Mouse (Mus musculus): ENCODE results near the gene Slc25a38. TPM values are rescaled to one million over a fixed set of nuclear protein-coding genes. Genes with fewer than 3 reads are reported as not detected.
A peak's percentile ranks its signal among the peaks of the same experiment; 100 is the strongest.

Gene Slc25a38
- polyA plus RNA-seq (2015; fragmentation: Nextera tagmentation; extraction: Ambion mirVana), result 38.0 and 43.6 TPM in 2 replicates

DNA sequence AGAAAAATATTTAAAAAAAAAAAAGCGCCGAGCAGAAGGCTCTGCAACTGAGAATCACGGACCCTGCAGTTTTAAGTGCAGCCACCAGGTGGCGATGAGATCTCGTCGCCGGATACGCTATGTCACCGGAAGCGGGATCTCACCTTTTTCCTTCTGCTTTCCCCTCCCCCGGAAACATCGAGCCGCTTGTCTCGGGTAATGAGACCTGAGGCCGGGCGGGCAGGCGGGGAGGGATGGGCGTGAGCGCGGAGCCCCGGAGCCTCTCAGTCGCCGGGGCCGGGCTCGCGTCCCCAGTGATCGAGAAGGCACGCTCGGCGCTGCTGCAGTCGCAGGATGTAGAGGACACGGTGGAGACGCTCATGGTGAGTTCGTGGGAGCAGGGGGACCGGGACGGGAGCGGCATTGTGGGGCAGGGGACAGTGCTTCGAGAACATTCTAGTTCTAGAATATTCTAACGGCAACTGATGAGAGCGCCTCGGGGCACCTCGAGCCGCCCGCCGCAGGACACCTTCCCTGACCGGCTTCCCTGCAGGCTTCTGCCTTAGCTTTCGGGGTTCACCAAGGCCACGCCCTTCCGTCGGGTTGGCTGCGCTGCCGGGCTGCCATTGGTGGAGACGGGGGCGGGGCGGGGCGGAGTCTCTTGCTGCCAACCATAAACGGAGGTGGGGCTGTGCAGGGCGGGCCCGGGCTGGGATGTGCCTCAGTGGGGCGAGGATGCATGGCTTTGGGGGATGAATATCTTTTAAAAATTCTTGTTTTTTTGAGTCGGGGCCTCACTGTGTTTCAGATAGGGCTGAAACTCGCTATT, at the start of gene Slc25a38:
Gene Slc25a38, plus strand, starts transcription at position 164 of the 808 bp plus-strand sequence.
- no peaks in the 10 kb centered on the region for H3K36me3 ChIP-seq (ENCODE audit: control insufficient read depth, insufficient read depth, low read length)
- peak; percentile 98 for ATAC-seq
- H3K9me3 ChIP-seq (replicated peaks; ENCODE audit: control insufficient read depth, low read length, poor library complexity, severe bottlenecking), result no peaks in the 10 kb centered on the region
- H3K4me2 ChIP-seq (ENCODE audit: low read length), result peak within 1 kb of the TSS; percentile 61
- H3K27me3 ChIP-seq (ENCODE audit: control insufficient read depth, insufficient read depth, low read depth, low read length), result no peaks in the 10 kb centered on the region
- H3K9ac ChIP-seq (ENCODE audit: low read depth, low read length), result peak within 1 kb of the TSS; percentile 78
- WGBS, result 1% methylated on average over 61 of the region's 62 CpGs
- peaks cover 8% of the 10 kb centered on the region for H3K4me1 ChIP-seq (ENCODE audit: control insufficient read depth, insufficient read depth, low read length)
- peak within 1 kb of the TSS; percentile 95 for H3K27ac ChIP-seq (ENCODE audit: low read length)
- H3K4me3 ChIP-seq (ENCODE audit: low read depth, low read length), result peak within 1 kb of the TSS; percentile 77

DNA sequence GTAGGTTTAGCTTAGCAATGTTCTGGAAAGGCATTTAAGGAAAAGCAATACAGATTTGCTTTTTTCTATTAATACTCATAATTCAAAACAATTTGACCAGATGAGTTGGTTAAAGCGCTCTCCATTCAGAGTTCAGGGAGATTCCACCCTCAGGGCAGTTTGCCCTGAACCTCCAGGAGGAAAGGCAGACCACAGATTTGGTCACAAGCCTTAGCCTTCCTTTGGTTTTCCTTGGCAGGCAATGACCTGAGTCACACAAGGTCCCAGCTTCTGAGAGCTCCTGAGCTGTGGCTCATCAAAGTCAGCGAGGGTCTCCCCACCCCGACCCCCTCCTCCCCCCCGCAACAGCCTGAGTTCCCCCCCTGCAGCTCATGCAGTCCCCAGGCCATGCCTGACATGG, 45.9 kb upstream of the Slc25a38 start:
- H3K9me3 ChIP-seq (replicated peaks; ENCODE audit: control insufficient read depth, low read length, poor library complexity, severe bottlenecking), result no peaks in the 10 kb centered on the region
- H3K27ac ChIP-seq (ENCODE audit: low read length), result no peak overlapping the region
- no peak overlapping the region for H3K4me2 ChIP-seq (ENCODE audit: low read length)
- no peaks in the 10 kb centered on the region for H3K36me3 ChIP-seq (ENCODE audit: control insufficient read depth, insufficient read depth, low read length)
- no peaks in the 10 kb centered on the region for H3K4me1 ChIP-seq (ENCODE audit: control insufficient read depth, insufficient read depth, low read length)
- no peaks in the 10 kb centered on the region for H3K27me3 ChIP-seq (ENCODE audit: control insufficient read depth, insufficient read depth, low read depth, low read length)
- H3K4me3 ChIP-seq (ENCODE audit: low read depth, low read length), result no peak overlapping the region
- no peak overlapping the region for H3K9ac ChIP-seq (ENCODE audit: low read depth, low read length)
- WGBS, result 76% methylated on average over 4 of the region's 4 CpGs
- ATAC-seq, result no peak

DNA sequence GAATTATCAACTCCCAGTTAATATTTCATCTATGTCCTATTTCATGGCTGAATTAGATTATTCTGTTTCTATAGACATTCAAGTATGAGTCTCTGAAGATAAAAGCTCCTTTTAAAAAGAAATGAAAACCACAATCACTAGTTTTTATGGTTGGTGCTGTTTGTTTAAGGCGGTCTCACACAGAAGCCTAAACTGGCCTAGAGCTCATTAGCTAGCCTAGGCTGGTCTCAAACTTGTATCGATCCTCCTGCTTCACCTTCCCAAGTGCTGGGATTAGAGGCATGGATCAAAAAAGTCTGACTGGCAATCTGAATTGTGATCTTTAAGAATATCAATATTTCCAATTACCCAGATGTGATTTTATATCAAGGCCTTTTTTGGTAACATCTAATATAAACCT, 42.6 kb upstream of the Slc25a38 start:
- no peak overlapping the region for H3K9ac ChIP-seq (ENCODE audit: low read depth, low read length)
- H3K27me3 ChIP-seq (ENCODE audit: control insufficient read depth, insufficient read depth, low read depth, low read length), result no peaks in the 10 kb centered on the region
- H3K4me1 ChIP-seq (ENCODE audit: control insufficient read depth, insufficient read depth, low read length), result no peaks in the 10 kb centered on the region
- no peaks in the 10 kb centered on the region for H3K9me3 ChIP-seq (replicated peaks; ENCODE audit: control insufficient read depth, low read length, poor library complexity, severe bottlenecking)
- 82% methylated on average over 2 of the region's 2 CpGs for WGBS
- H3K36me3 ChIP-seq (ENCODE audit: control insufficient read depth, insufficient read depth, low read length), result no peaks in the 10 kb centered on the region
- no peak overlapping the region for H3K4me3 ChIP-seq (ENCODE audit: low read depth, low read length)
- H3K4me2 ChIP-seq (ENCODE audit: low read length), result no peak overlapping the region
- no peak overlapping the region for H3K27ac ChIP-seq (ENCODE audit: low read length)
- no peak for ATAC-seq

DNA sequence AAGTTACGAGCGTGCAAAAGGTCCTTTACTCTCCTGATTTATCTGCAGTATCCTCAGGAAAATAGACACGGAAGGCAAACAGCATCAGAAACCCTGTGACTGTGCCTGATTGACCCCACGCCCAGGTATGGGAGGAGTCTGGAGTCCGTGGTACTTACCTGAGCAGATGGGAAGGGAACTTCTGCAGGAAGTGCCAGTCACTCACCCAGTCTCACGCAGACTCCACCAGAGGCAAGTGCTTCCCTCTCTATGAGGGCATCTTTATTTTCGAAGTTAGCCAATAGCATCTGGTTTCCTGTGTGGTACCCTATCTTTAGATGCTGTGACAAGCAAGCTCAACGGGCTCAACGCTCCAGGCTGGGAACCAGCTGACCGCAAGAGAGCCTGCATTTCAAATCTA, 42.1 kb upstream of the Slc25a38 start:
- H3K4me1 ChIP-seq (ENCODE audit: control insufficient read depth, insufficient read depth, low read length), result no peaks in the 10 kb centered on the region
- H3K4me2 ChIP-seq (ENCODE audit: low read length), result no peak overlapping the region
- H3K9ac ChIP-seq (ENCODE audit: low read depth, low read length), result no peak overlapping the region
- H3K36me3 ChIP-seq (ENCODE audit: control insufficient read depth, insufficient read depth, low read length), result no peaks in the 10 kb centered on the region
- H3K9me3 ChIP-seq (replicated peaks; ENCODE audit: control insufficient read depth, low read length, poor library complexity, severe bottlenecking), result no peaks in the 10 kb centered on the region
- H3K27me3 ChIP-seq (ENCODE audit: control insufficient read depth, insufficient read depth, low read depth, low read length), result no peaks in the 10 kb centered on the region
- no peak overlapping the region for H3K27ac ChIP-seq (ENCODE audit: low read length)
- WGBS, result 71% methylated on average over 10 of the region's 10 CpGs
- H3K4me3 ChIP-seq (ENCODE audit: low read depth, low read length), result no peak overlapping the region
- no peak for ATAC-seq

DNA sequence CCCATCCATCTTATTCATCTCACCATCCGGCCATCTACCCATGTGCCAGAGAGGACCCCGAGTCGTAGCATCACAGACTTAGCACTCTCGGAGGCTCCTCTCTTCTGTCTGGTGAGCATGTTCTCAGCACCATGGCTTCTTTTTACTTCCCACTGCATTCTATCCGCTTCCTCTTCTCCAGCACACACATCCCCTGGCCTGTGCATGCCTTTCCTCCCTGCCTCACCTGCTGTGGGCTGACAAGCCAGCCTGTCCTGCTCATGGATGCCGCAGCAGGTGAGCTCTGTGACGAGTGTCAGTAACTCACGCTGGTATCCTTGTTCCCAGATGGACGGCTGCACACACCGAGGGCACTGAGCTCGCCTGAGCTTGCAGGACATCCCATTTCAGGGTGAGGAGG, 40.4 kb upstream of the Slc25a38 start, which contains the start of gene Cx3cr1:
Gene Cx3cr1, minus strand, starts transcription at position 101 of the 400 bp plus-strand sequence.
- 86% methylated on average over 11 of the region's 11 CpGs for WGBS

GRCm38 (mm10) chr9:120071251-120071650, 38.9 kb upstream of the Slc25a38 start:
- ATAC-seq, result no peak
- H3K27me3 ChIP-seq (ENCODE audit: control insufficient read depth, insufficient read depth, low read depth, low read length), result no peaks in the 10 kb centered on the region
- no peaks in the 10 kb centered on the region for H3K4me1 ChIP-seq (ENCODE audit: control insufficient read depth, insufficient read depth, low read length)
- H3K36me3 ChIP-seq (ENCODE audit: control insufficient read depth, insufficient read depth, low read length), result no peaks in the 10 kb centered on the region
- H3K9ac ChIP-seq (ENCODE audit: low read depth, low read length), result no peak overlapping the region
- H3K9me3 ChIP-seq (replicated peaks; ENCODE audit: control insufficient read depth, low read length, poor library complexity, severe bottlenecking), result no peaks in the 10 kb centered on the region
- no peak overlapping the region for H3K27ac ChIP-seq (ENCODE audit: low read length)
- no peak overlapping the region for H3K4me2 ChIP-seq (ENCODE audit: low read length)
- H3K4me3 ChIP-seq (ENCODE audit: low read depth, low read length), result no peak overlapping the region
- 77% methylated on average over 2 of the region's 2 CpGs for WGBS

More for the DNA sequence above, 40.4 kb upstream of the Slc25a38 start, which contains the start of gene Cx3cr1:
- no peaks in the 10 kb centered on the region for H3K27me3 ChIP-seq (ENCODE audit: control insufficient read depth, insufficient read depth, low read depth, low read length)
- no peaks in the 10 kb centered on the region for H3K36me3 ChIP-seq (ENCODE audit: control insufficient read depth, insufficient read depth, low read length)
- H3K4me3 ChIP-seq (ENCODE audit: low read depth, low read length), result no peak within 1 kb of the TSS
- H3K27ac ChIP-seq (ENCODE audit: low read length), result no peak within 1 kb of the TSS
- no peaks in the 10 kb centered on the region for H3K4me1 ChIP-seq (ENCODE audit: control insufficient read depth, insufficient read depth, low read length)
- H3K9me3 ChIP-seq (replicated peaks; ENCODE audit: control insufficient read depth, low read length, poor library complexity, severe bottlenecking), result no peaks in the 10 kb centered on the region
- H3K4me2 ChIP-seq (ENCODE audit: low read length), result no peak within 1 kb of the TSS
- no peak for ATAC-seq
- no peak within 1 kb of the TSS for H3K9ac ChIP-seq (ENCODE audit: low read depth, low read length)

DNA sequence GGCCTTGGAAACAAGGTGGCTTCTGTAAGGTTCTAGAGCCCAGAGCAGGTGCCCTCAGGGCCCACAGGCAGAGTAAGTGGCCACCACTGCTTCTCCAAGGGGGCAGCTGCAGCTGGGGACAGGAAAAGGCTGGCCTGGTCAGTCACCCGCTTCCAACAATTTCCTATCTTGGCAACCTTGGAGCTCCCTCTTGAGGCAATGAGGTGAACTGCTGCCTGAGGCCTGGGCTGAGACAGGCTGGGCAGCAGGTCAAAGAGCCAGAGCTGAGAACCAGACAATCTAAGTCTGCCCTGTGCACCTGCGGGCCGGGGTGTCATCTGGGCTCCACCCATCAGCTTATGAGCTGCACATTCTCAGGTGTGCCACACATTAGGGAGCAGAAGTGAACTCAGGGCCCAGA, 37.0 kb upstream of the Slc25a38 start:
- WGBS, result 26% methylated on average over 3 of the region's 3 CpGs
- no peaks in the 10 kb centered on the region for H3K9me3 ChIP-seq (replicated peaks; ENCODE audit: control insufficient read depth, low read length, poor library complexity, severe bottlenecking)
- H3K4me1 ChIP-seq (ENCODE audit: control insufficient read depth, insufficient read depth, low read length), result no peaks in the 10 kb centered on the region
- no peaks in the 10 kb centered on the region for H3K36me3 ChIP-seq (ENCODE audit: control insufficient read depth, insufficient read depth, low read length)
- H3K9ac ChIP-seq (ENCODE audit: low read depth, low read length), result no peak overlapping the region
- ATAC-seq, result no peak
- no peak overlapping the region for H3K27ac ChIP-seq (ENCODE audit: low read length)
- no peaks in the 10 kb centered on the region for H3K27me3 ChIP-seq (ENCODE audit: control insufficient read depth, insufficient read depth, low read depth, low read length)
- H3K4me3 ChIP-seq (ENCODE audit: low read depth, low read length), result no peak overlapping the region
- H3K4me2 ChIP-seq (ENCODE audit: low read length), result no peak overlapping the region

- Histone ChIP-seq H3K27me3 (ENCODE audit: control insufficient read depth, insufficient read depth, low read depth, low read length) (no peaks in the 10 kb centered on the region), H3K36me3 (ENCODE audit: control insufficient read depth, insufficient read depth, low read length) (no peaks in the 10 kb centered on the region), H3K9ac (ENCODE audit: low read depth, low read length) (no peak overlapping the region), H3K4me1 (ENCODE audit: control insufficient read depth, insufficient read depth, low read length) (no peaks in the 10 kb centered on the region), H3K9me3 (replicated peaks; ENCODE audit: control insufficient read depth, low read length, poor library complexity, severe bottlenecking) (no peaks in the 10 kb centered on the region), H3K4me3 (ENCODE audit: low read depth, low read length) (no peak overlapping the region), H3K4me2 (ENCODE audit: low read length) (no peak overlapping the region), H3K27ac (ENCODE audit: low read length) (no peak overlapping the region)
- no peak for ATAC-seq
- WGBS, result 88% methylated on average over 7 of the region's 7 CpGs
Observed at GRCm38 (mm10) chr9:120074516-120074915, 35.7 kb upstream of the Slc25a38 start.

- 76% methylated on average over 3 of the region's 3 CpGs for WGBS
- Histone ChIP-seq H3K27me3 (ENCODE audit: control insufficient read depth, insufficient read depth, low read depth, low read length) (no peaks in the 10 kb centered on the region), H3K4me3 (ENCODE audit: low read depth, low read length) (no peak overlapping the region), H3K4me2 (ENCODE audit: low read length) (no peak overlapping the region), H3K36me3 (ENCODE audit: control insufficient read depth, insufficient read depth, low read length) (no peaks in the 10 kb centered on the region), H3K4me1 (ENCODE audit: control insufficient read depth, insufficient read depth, low read length) (no peaks in the 10 kb centered on the region), H3K27ac (ENCODE audit: low read length) (no peak overlapping the region), H3K9me3 (replicated peaks; ENCODE audit: control insufficient read depth, low read length, poor library complexity, severe bottlenecking) (no peaks in the 10 kb centered on the region), H3K9ac (ENCODE audit: low read depth, low read length) (no peak overlapping the region)
- ATAC-seq, result no peak
Observed at GRCm38 (mm10) chr9:120078241-120078640, 31.9 kb upstream of the Slc25a38 start.
